Mouse (Mus musculus) stomach, embryonic 15.5 days (tissue): ENCODE data around the gene Gdf5. TPM values are rescaled to one million over a fixed set of nuclear protein-coding genes. Genes with fewer than 3 reads are reported as not detected.

Experiments used
- polyA plus RNA-seq: library from polyadenylated mRNA; unstranded; fragments of >200 nt; fragmentation: Nextera tagmentation; extraction: Ambion mirVana; gene quantifications from 2 replicates; pipeline ENCODE4 v1.2.1, GENCODE M21; 2015

Gene Gdf5
- polyA plus RNA-seq, 1 experiment from 2014 or later: 0.69 TPM

Other genes starting within 250 kb of the Gdf5 start
- gene Edem2, start 215.9 kb downstream of the Gdf5 start, polyA plus RNA-seq: 103 and 133 TPM in 2 replicates
- gene Gm17581, start 209.5 kb downstream of the Gdf5 start, polyA plus RNA-seq: not detected in 2 replicates
- gene Procr, start 194.2 kb downstream of the Gdf5 start, polyA plus RNA-seq: 18.3 and 18.9 TPM in 2 replicates
- gene Mmp24, start 170.0 kb downstream of the Gdf5 start, polyA plus RNA-seq: 0.22 and 0.32 TPM in 2 replicates
- gene BC029722, start 125.9 kb downstream of the Gdf5 start, polyA plus RNA-seq: 20.8 and 23.9 TPM in 2 replicates
- gene Eif6, start 118.4 kb downstream of the Gdf5 start, polyA plus RNA-seq: 212 and 227 TPM in 2 replicates
- 2.4 and 2.8 TPM in 2 replicates for gene Fam83c, start 110.5 kb downstream of the Gdf5 start, polyA plus RNA-seq
- 64.5 and 72.0 TPM in 2 replicates for gene Uqcc1, start 15.1 kb downstream of the Gdf5 start, polyA plus RNA-seq
- gene Gm15557, start 4.6 kb downstream of the Gdf5 start, polyA plus RNA-seq: not detected in 2 replicates
- 21.3 and 22.8 TPM in 2 replicates for gene Cep250, start 11.1 kb upstream of the Gdf5 start, polyA plus RNA-seq
- 1.3 and 1.4 TPM in 2 replicates for gene 6430550D23Rik, start 62.6 kb upstream of the Gdf5 start, polyA plus RNA-seq
- gene Ergic3, start 62.7 kb upstream of the Gdf5 start, polyA plus RNA-seq: 206 and 222 TPM in 2 replicates
- gene Fer1l4, start 107.6 kb upstream of the Gdf5 start, polyA plus RNA-seq: 1.3 and 1.6 TPM in 2 replicates
- 2.5 and 3.3 TPM in 2 replicates for gene Spag4, start 119.8 kb upstream of the Gdf5 start, polyA plus RNA-seq
- gene Cpne1, start 166.6 kb upstream of the Gdf5 start, polyA plus RNA-seq: 51.6 and 52.9 TPM in 2 replicates
- gene Rbm12, start 166.6 kb upstream of the Gdf5 start, polyA plus RNA-seq: 18.4 and 27.0 TPM in 2 replicates
- 12.6 and 12.9 TPM in 2 replicates for gene Gm28036, start 181.7 kb upstream of the Gdf5 start, polyA plus RNA-seq
- gene Romo1, start 198.7 kb upstream of the Gdf5 start, polyA plus RNA-seq: 350 and 376 TPM in 2 replicates
- 50.0 and 54.2 TPM in 2 replicates for gene Nfs1, start 198.8 kb upstream of the Gdf5 start, polyA plus RNA-seq
- 585 and 589 TPM in 2 replicates for gene Rbm39, start 234.9 kb upstream of the Gdf5 start, polyA plus RNA-seq